Mouse (Mus musculus) Patski (cell line): ENCODE data around the gene Cfi. TPM values are rescaled to one million over a fixed set of nuclear protein-coding genes. Genes with fewer than 3 reads are reported as not detected.

Experiments used
- ATAC-seq: fragments of 100-300 bp; one replicate; pipeline ENCODE4 v1.8.0; 2021
- CTCF ChIA-PET: fragments of 350-600 bp; sonication (Branson Sonifier 250); formaldehyde crosslinking; loops from one replicate; lab custom pipeline; 2022; ENCODE audit warnings: inconsistent platforms; lab: Charles Lee
- POLR2A ChIA-PET: fragments of 350-600 bp; sonication (Branson Sonifier 250); formaldehyde crosslinking; loops from one replicate; lab custom pipeline; 2022; ENCODE audit warnings: antibody characterized with exemption, inconsistent platforms; lab: Charles Lee
- DNase-seq: peaks from one replicate; pipeline ENCODE4 v3.0.0-alpha.2; 2011; ENCODE audit warnings: low read depth, low spot score
- H3K27me3 ChIP-seq: fragments of 371-371 bp; one replicate; pipeline ENCODE4 v1.5.1; 2021
- CTCF ChIP-seq: fragments of 100-300 bp; IDR thresholded peaks from one replicate; pipeline ENCODE4 v1.5.1; 2021
- in situ Hi-C: fragments of 300-500 bp; cut with MboI; formaldehyde crosslinking; loops from 3 replicates; pipeline ENCODE4 v1.11.1; 2018; ENCODE audit warnings: low pct_unique_long_range_greater_than_20kb, mixed read lengths
- polyA plus RNA-seq: library from polyadenylated mRNA; unstranded; gene quantifications from one replicate; pipeline ENCODE4 v1.2.3, GENCODE M21; 2021

The Cfi gene
- polyA plus RNA-seq, 1 experiment from 2014 or later = 1.3 TPM

GRCm38 (mm10) chr3:129913241-129913640 is 77.6 kb downstream of the Cfi start:
- TF ChIP-seq CTCF = no peak
- ChIA-PET CTCF (no interaction called here), POLR2A (no interaction called here)
- in situ Hi-C loops = loop anchor here (10.0 kb wide), 1 partner anchor 782 kb away; no protein-coding TSS in a partner anchor
- DNase-seq = no peak
- no peaks in the 10 kb centered on the region for H3K27me3 ChIP-seq
- ATAC-seq = no peak

GRCm38 (mm10) chr3:129917424-129917823 is 81.7 kb downstream of the Cfi start:
- POLR2A ChIA-PET = no interaction called here
- no peaks in the 10 kb centered on the region for H3K27me3 ChIP-seq
- ATAC-seq (peak; percentile 74), DNase-seq (no peak)
- CTCF ChIA-PET = interaction anchor here (1.0 to 3.1 kb wide), 12 partner anchors 8 to 169 kb away, joined by 3 to 27 read pairs (median 6); partner anchors contain the start of gene Sec24b
- TF ChIP-seq CTCF = no peak
- in situ Hi-C loops = loop anchor here (5.0 to 10.0 kb wide), 2 partner anchors 155 to 777 kb away; no protein-coding TSS in a partner anchor

- DNase-seq (peak; percentile 34), ATAC-seq (peak; percentile 84)
- in situ Hi-C loops = loop anchor here (5.0 to 10.0 kb wide), 2 partner anchors 154 to 776 kb away; no protein-coding TSS in a partner anchor
- ChIA-PET POLR2A (no interaction called here), CTCF (interaction anchor here (0.7 to 3.1 kb wide), 27 partner anchors 9 to 776 kb away, joined by 3 to 27 read pairs (median 4); partner anchors contain the start of gene Sec24b)
- peak; percentile 95 for TF ChIP-seq CTCF
- H3K27me3 ChIP-seq = no peaks in the 10 kb centered on the region
These were observed 82.8 kb downstream of the Cfi start for GRCm38 (mm10) chr3:129918434-129918833.

GRCm38 (mm10) chr3:129923581-129923980 is 87.9 kb downstream of the Cfi start:
- DNase-seq = no peak
- no peaks in the 10 kb centered on the region for H3K27me3 ChIP-seq
- ChIA-PET POLR2A (interaction anchor here (1.3 kb wide), 1 partner anchor 95 kb away, joined by 3 read pairs; no protein-coding TSS in a partner anchor), CTCF (interaction anchor here (1.9 kb wide), 1 partner anchor 156 kb away, joined by 4 read pairs; no protein-coding TSS in a partner anchor)
- TF ChIP-seq CTCF = no peak
- no peak for ATAC-seq
- in situ Hi-C loops = no loop called here

Other genes with a start within 250 kb of the Cfi start
- gene Egf, start 80.6 kb upstream of the Cfi start, polyA plus RNA-seq = 1.2 TPM
- not detected for gene Lrit3, start 31.9 kb upstream of the Cfi start, polyA plus RNA-seq
- gene Rrh, start 13.3 kb upstream of the Cfi start, polyA plus RNA-seq = 0.30 TPM
- 96.2 TPM for gene Gar1, start 4.5 kb upstream of the Cfi start, polyA plus RNA-seq
- 33.3 TPM for gene Pla2g12a, start 42.7 kb downstream of the Cfi start, polyA plus RNA-seq
- gene Casp6, start 65.5 kb downstream of the Cfi start, polyA plus RNA-seq = 67.4 TPM
- gene Mcub, start 134.3 kb downstream of the Cfi start, polyA plus RNA-seq = 12.4 TPM
- 126 TPM for gene Sec24b, start 225.7 kb downstream of the Cfi start, polyA plus RNA-seq